Mouse (Mus musculus) forebrain, embryonic 14.5 days (tissue): ENCODE data around the gene Eapp. TPM values are rescaled to one million over a fixed set of nuclear protein-coding genes. Genes with fewer than 3 reads are reported as not detected.

Experiments
- ATAC-seq: fragments of 200-750 bp; cut with Nextera tagmentation; 2 replicates; pipeline ENCODE4 v1.8.0; 2017; ENCODE audit warnings: mild to moderate bottlenecking, moderate library complexity
- DNase-seq: peaks from one replicate; pipeline ENCODE4 v3.0.0-alpha.2; 2015; ENCODE audit warnings: low spot score
- H3K27ac ChIP-seq: fragments of 300-500 bp; sonication (generic); 2 replicates; pipeline ENCODE4 v1.5.1; 2014; ENCODE audit warnings: low read depth, mild to moderate bottlenecking, control low read depth, low read length, moderate library complexity
- H3K27me3 ChIP-seq: fragments of 300-500 bp; sonication (generic); replicated peaks from 2 replicates; pipeline ENCODE4 v1.6.1; 2014; ENCODE audit warnings: low read length, control low read depth, mixed read lengths; ENCODE audit not compliant: control insufficient read depth, insufficient read depth
- H3K36me3 ChIP-seq: fragments of 300-500 bp; sonication (generic); 2 replicates; pipeline ENCODE4 v1.6.1; 2014; ENCODE audit warnings: low read length, control low read depth; ENCODE audit not compliant: control insufficient read depth, insufficient read depth
- H3K4me1 ChIP-seq: fragments of 300-500 bp; sonication (generic); 2 replicates; pipeline ENCODE4 v1.6.1; 2014; ENCODE audit warnings: antibody characterized with exemption, low read length, control low read depth; ENCODE audit not compliant: control insufficient read depth, insufficient read depth
- H3K4me2 ChIP-seq: fragments of 300-500 bp; sonication (generic); 2 replicates; pipeline ENCODE4 v1.6.1; 2014; ENCODE audit warnings: mild to moderate bottlenecking, control low read depth, low read length
- H3K4me3 ChIP-seq: fragments of 300-500 bp; sonication (generic); 2 replicates; pipeline ENCODE4 v1.5.1; 2014; ENCODE audit warnings: low read depth, low read length, control low read depth
- H3K9ac ChIP-seq: fragments of 300-500 bp; sonication (generic); 2 replicates; pipeline ENCODE4 v1.6.1; 2014; ENCODE audit warnings: mild to moderate bottlenecking, low read length, control low read depth, moderate library complexity
- H3K9me3 ChIP-seq: fragments of 300-500 bp; sonication (generic); replicated peaks from 2 replicates; pipeline ENCODE4 v1.6.1; 2016; ENCODE audit warnings: low read length, control low read depth, mixed read lengths; ENCODE audit not compliant: control insufficient read depth
- WGBS: fragments of 180-500 bp; shearing (Covaris S2); extraction: QIAGEN DNeasy Blood & Tissue Kit; methylation state at CpG from one replicate; pipeline ENCODE4 v1.1.7; 2014; 5-methylcytosine and 5-hydroxymethylcytosine counted together
- microRNA counts: library from miRNA; unstranded; fragments of <30 nt; microRNA quantifications from one replicate; lab custom pipeline; 2016
- microRNA-seq: library from miRNA; unstranded; fragments of <30 nt; microRNA quantifications from one replicate; pipeline ENCODE4, GENCODE M21; 2016
- polyA plus RNA-seq: library from polyadenylated mRNA; unstranded; fragments of >200 nt; fragmentation: Nextera tagmentation; extraction: Ambion mirVana; gene quantifications from 2 replicates; pipeline ENCODE4 v1.2.1, GENCODE M21; 2014

The Eapp gene
- polyA plus RNA-seq, 1 experiment from 2014 or later = 87.0 TPM

DNA sequence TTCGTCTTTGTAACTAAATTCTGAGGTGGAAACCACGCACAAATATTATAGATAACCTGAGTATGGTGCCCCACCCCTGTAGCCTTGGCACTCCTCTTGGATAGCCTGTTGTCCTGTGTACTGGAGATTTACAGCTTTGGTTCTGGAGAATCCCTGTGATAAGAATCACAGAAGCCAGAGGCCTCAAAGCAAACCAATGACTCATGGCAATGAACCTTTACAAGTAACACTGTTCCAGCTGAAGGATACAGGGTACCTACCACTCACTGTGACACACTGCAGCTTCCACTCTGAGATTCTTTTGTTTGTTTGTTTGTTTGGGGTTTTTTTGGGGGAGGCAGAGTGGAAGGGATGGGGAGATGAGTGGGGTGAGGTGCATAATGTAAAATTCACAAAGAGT, 73.8 kb downstream of the Eapp start:
- H3K4me3 ChIP-seq = no peak overlapping the region
- no peak overlapping the region for H3K4me2 ChIP-seq
- no peak overlapping the region for H3K27ac ChIP-seq
- no peak for DNase-seq
- no peaks in the 10 kb centered on the region for H3K36me3 ChIP-seq
- H3K9me3 ChIP-seq = no peaks in the 10 kb centered on the region
- 83% methylated on average over 2 of the region's 2 CpGs for WGBS
- ATAC-seq = no peak
- no peaks in the 10 kb centered on the region for H3K4me1 ChIP-seq
- H3K9ac ChIP-seq = no peak overlapping the region
- H3K27me3 ChIP-seq = no peaks in the 10 kb centered on the region

MicroRNAs within 50 kb of the gene (microRNA counts, 519-probe panel; counts per million panel counts)
- not detected for microRNA mmu-miR-1892 (lab: Ali Mortazavi, UCI)

Small RNAs within 50 kb of the gene (microRNA-seq; reads per million reads assigned to microRNA genes)
- not detected for gene Mir1892

Other genes with a start within 250 kb of the Eapp start
- 193 and 196 TPM in 2 replicates for gene Sptssa, start 39.3 kb downstream of the Eapp start, polyA plus RNA-seq
- 187 and 194 TPM in 2 replicates for gene Snx6, start 99.8 kb upstream of the Eapp start, polyA plus RNA-seq
- gene Cfl2, start 167.0 kb upstream of the Eapp start, polyA plus RNA-seq = 375 and 380 TPM in 2 replicates